Mouse (Mus musculus): Measurements from ENCODE around the gene Dgki.

GRCm38 (mm10) chr6:37016046-37016445, 283.9 kb downstream of the Dgki start:
- TF ChIP-seq CTCF (IDR thresholded peaks at IDR 0.05; ENCODE audit: borderline replicate concordance, insufficient read depth, low read depth, low read length) = no peak
- no peak for TF ChIP-seq POLR2A (IDR thresholded peaks at IDR 0.05; ENCODE audit: borderline replicate concordance, insufficient read depth, low read length)

Data from cerebellum, adult 2 months (tissue).